Mouse (Mus musculus): ENCODE measurements around the gene Gfod1.

Gene Gfod1

DNA sequence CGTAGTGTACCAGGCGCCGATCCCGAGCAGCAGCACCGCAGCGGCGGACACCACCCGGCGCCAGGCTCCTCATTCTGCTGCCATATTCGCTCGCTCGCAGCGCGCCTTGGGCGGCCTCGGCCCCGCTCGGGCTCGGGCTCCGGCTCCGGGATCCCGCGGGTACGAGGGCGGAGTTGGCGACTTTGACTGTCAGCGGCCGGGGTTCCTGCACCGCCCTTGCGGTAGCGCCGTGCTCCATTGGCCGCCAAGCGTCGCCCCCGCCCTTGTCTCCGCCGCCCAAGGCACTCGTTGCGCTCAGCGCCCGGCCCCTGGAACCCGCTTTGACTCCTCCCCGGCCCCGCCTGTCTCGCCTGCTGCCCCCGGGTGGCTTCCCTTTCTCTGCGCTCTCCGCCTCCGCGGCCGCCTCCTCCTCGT is at the start of gene Gfod1:
TSS of gene Gfod1 (minus strand) at position 155 of the 414 bp plus-strand sequence.
- peak; percentile 91 for DNase-seq (ENCODE audit: low read depth, low spot score)

DNA sequence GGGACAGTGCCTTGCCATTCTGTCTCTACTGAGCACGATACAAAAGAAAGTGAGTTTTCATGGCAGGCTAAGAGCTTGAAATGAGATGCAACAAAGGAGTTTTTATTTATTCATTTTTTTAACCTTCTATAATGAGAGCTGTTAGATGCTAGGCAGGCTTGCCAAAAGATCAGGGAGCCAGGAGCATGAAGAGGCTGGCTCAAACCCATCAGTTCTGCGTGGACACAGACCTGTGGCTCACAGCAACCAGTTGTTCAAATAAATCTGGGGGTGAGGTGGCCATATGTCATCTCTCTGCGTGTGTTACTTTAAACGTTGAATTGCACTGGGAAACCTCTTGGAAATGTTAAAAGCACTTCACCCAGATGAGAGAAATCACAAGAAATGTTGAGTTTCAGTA is 49.4 kb upstream of the Gfod1 start:
- DNase-seq (ENCODE audit: low read depth, low spot score) = no peak

DNA sequence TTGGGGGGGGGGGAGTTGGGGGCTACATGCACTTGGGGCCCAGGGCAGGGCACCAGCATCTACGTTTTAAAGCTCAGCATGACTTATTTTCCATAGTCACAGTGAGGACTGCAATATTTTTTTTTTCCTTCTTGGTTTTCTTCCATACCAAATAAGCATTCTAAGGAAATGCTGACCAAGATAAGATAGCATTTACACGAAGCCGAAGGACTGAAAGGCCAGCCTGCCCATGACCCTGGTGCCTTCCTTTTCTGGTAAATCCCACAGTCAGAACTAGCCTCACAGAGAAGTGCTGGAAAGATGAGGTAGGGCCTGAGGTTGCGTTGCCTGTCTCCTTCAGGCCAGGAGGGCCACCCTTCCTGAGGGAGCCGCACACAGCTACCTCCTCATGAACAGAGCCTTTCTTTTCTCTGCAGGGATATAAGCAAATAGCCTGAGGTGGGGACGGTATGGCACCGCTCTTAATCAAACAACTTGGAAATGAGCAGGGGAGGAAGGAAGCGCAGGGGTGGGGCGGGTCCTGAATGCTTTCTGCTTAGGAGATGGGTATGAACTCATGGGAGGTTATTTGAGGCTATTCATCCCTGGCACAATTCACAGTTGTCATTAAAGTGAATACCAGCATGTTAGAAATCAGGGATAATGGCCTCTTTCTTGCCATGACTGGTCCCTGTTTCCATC is 46.7 kb upstream of the Gfod1 start:
- no peak for DNase-seq (ENCODE audit: low read depth, low spot score)

DNA sequence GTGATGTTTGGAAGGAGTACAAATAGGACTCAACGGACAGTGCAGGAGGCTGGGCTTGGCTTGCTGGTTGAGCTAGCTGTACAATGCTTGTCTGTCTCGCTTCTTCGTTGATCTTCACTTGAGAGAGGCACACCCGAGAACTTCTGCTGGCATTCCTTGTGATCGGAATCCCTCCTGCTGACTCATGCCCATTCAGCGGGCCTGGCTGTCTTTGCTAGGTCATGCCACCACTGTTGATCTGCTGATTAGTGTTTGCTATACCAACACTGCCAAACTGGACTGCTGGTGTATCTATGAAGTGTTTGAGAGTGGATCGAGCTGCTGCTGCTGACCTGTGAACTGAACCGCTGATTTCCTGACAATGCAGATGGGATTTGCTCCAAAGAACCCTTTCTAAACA is 45.4 kb upstream of the Gfod1 start:
- no peak for DNase-seq (ENCODE audit: low read depth, low spot score)

DNA sequence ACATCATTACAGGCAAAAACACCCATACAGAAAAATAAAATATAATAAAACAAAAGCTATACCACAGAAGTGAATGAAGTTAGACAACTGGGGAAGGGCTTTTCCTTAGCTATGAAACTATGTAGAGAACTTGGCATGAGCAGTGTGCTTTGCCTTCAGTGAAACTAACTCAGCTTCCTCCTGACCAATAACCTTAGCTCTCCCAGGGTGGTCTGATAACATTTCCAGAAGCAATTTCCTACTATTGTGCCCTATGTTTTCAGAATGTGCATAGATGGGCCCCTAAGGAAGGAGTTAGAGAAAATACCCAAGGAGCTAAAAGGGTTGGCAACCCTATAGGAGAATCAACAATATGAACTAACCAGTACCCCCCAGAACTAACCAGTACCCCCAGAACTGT is 42.9 kb upstream of the Gfod1 start:
- no peak for DNase-seq (ENCODE audit: low read depth, low spot score)

GRCm38 (mm10) chr13:43338632-43339031 is 34.7 kb upstream of the Gfod1 start:
- no peak for DNase-seq (ENCODE audit: low read depth, low spot score)

GRCm38 (mm10) chr13:43338001-43338400 is 34.0 kb upstream of the Gfod1 start:
- no peak for DNase-seq (ENCODE audit: low read depth, low spot score)

GRCm38 (mm10) chr13:43336425-43337221 is 32.7 kb upstream of the Gfod1 start:
- DNase-seq (ENCODE audit: low read depth, low spot score) = no peak

- peak; percentile 18 for DNase-seq (ENCODE audit: low read depth, low spot score)
Measured at GRCm38 (mm10) chr13:43332591-43332990, 28.6 kb upstream of the Gfod1 start.

DNA sequence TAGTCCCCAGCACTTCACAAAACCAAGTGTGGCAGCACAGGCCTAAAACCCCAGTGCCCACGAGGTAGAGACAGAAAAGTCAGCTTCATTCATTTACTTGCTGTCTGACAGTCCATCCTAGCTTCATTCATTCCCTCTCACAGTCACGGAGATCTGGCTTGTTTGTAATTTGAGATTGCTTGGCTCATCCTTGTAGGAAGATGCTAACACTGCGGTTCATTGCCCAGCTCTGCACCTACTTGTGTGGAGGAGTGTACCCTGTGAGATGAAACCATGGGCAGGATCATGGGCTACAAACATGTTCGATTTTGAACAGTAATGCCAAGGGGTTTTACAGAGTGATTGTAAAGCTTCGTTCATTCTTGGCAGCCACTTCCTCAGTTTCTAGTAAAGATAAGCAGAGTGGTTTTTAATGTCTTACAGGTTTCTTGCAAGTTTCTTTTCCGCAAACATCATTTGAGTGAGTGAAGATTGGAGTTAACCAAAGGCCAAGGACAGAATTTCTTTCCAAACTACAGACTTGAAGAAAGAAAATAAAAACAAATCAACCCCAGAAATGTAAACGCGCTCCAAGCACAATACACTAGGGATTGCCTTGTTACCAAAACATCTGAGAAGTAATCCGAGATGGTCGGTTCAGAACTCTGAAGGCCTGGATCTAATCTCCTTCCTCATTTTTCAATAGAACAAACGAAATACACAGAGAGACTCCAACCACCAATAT is 27.9 kb upstream of the Gfod1 start:
- peak; percentile 14 for DNase-seq (ENCODE audit: low read depth, low spot score)

GRCm38 (mm10) chr13:43325427-43325826 is 21.5 kb upstream of the Gfod1 start:
- DNase-seq (ENCODE audit: low read depth, low spot score) = no peak

DNA sequence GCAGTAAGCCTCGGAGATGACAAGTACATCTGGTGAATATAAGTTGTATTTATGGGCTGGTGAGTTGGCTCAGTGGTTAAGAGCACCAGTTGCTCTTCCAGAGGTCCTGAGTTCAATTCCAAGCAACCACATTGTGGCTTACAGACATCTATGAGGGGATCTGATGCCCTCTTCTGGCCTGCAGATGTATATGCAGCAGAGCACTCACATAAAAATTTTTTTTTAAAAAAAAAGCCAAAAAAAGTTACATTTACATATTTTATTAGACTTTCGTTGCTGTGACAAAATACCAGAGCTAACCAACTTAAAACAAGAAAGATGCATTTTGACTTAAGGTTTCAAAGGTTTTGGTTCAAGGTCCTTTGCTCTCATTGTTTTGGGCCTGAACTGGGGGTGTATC is 17.5 kb upstream of the Gfod1 start:
- DNase-seq (ENCODE audit: low read depth, low spot score) = no peak

GRCm38 (mm10) chr13:43319396-43319795 is 15.4 kb upstream of the Gfod1 start:
- DNase-seq (ENCODE audit: low read depth, low spot score) = no peak

GRCm38 (mm10) chr13:43317411-43317810 is 13.4 kb upstream of the Gfod1 start:
- no peak for DNase-seq (ENCODE audit: low read depth, low spot score)

DNA sequence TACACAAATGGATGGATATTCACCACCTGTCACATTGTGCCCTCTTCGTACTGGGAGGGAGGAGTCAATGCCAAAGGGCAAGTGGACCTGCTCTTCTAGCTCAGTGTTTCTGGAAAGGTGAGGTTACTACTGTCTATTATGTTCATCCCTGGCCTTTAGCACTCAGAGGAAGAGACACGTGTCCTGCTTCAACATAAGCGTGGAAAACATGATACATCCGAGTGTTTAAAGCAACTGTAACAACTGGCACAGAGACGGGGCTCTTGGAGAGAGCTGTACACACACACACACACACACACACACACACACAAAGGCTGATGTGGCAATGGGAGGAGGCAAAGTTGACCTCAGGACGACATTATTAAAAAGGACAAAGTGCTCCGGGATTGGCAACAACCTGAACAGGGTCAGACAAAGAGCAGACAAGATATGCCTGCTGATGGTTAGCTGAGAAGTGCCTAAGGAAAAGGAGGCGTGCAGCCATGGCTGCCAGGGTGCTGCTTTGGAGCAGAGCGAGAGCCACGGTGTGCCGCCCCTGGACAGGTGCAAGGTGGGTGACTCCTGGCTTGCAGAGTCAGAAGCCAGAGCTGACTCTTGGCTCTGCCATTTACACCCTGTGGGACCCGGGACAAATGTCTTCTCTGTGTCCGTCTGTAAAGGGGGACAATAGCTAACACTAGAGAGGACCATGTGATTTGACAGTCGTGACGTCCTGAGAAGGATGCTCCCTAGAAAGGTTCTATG is 1.4 kb upstream of the Gfod1 start:
- DNase-seq (ENCODE audit: low read depth, low spot score) = no peak

GRCm38 (mm10) chr13:43304700-43305099 is 728 bp upstream of the Gfod1 start:
- DNase-seq (ENCODE audit: low read depth, low spot score) = peak; percentile 45

GRCm38 (mm10) chr13:43303161-43303965 is 609 bp downstream of the Gfod1 start:
- DNase-seq (ENCODE audit: low read depth, low spot score) = no peak

DNA sequence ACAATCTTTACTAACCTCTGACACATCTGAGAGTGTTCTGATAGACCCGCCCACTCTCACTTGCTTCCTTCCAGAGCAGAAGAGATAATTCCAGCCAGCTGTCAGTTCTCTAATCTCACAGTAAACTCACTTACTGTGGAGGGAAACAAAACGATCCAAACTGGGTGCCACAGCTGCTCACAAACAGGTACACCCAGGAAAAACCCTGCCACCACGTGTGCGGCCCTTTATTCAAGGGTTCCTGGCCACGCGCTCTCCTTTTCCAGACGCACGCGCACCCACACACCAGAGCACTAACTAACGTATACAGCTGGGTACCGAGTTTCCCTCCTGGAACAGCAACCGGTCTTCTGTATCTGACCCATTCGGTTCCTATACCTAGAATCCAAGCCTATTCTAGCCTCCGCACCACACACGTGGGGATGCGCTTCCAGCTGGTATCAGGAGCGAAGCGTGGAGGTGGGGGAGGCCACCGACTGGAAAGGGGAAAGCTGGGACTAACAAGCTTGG is 1.3 kb downstream of the Gfod1 start:
- no peak for DNase-seq (ENCODE audit: low read depth, low spot score)

GRCm38 (mm10) chr13:43302239-43302638 is 1.7 kb downstream of the Gfod1 start:
- no peak for DNase-seq (ENCODE audit: low read depth, low spot score)

GRCm38 (mm10) chr13:43300906-43301305 is 3.1 kb downstream of the Gfod1 start:
- no peak for DNase-seq (ENCODE audit: low read depth, low spot score)

DNA sequence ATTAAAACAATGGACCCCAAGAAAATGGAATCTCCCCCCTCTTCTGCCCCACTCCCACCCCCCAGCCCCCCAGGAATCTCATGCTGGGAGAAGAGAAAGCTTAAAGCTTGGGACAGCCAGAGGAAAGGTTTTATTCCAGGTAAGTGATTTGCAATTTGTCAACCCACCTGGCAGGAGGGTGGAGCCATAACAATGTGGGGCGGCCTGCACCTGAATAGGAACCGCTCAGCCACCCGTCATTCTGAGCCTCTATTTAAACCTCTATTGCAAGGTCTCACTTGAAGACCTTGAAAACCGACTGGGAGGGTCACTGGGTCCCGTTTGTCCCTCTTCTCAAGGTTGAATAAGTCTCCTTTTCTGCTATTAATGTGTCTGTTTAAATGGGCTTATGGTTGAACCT is 3.6 kb downstream of the Gfod1 start:
- no peak for DNase-seq (ENCODE audit: low read depth, low spot score)

Measured in skeletal muscle tissue, adult 2 months (tissue).